Mouse (Mus musculus) heart, adult 8-10 months (tissue): ENCODE measurements at regions not wholly inside any gene's neighbourhood (a gene's known extent, or its start where the extent isn't known, plus 50 kb on each side); places are given as distances from the start of the nearest gene placed in this dataset.
A peak's percentile ranks its signal among the peaks of the same experiment; 100 is the strongest.

Source experiments
- DNase-seq: peaks from one replicate; pipeline ENCODE4 v3.0.0; 2022; ENCODE audit warnings: low spot score

GRCm38 (mm10) chr3:52543006-52543405, 274.9 kb downstream of the Foxo1 start:
- DNase-seq, result no peak

- no peak for DNase-seq
Measured at GRCm38 (mm10) chr3:52540862-52541380, 272.8 kb downstream of the Foxo1 start.

- no peak for DNase-seq
Measured at GRCm38 (mm10) chr3:52539813-52540378, 271.8 kb downstream of the Foxo1 start.

GRCm38 (mm10) chr3:52538306-52538705, 270.2 kb downstream of the Foxo1 start:
- DNase-seq, result no peak

- no peak for DNase-seq
Measured at GRCm38 (mm10) chr3:52537362-52537911, 269.3 kb downstream of the Foxo1 start.

GRCm38 (mm10) chr3:52535411-52536021, 267.4 kb downstream of the Foxo1 start:
- DNase-seq, result no peak

GRCm38 (mm10) chr3:52534118-52534517, 266.0 kb downstream of the Foxo1 start:
- no peak for DNase-seq

- no peak for DNase-seq
Measured at GRCm38 (mm10) chr3:52531686-52532351, 263.7 kb downstream of the Foxo1 start.

GRCm38 (mm10) chr3:52530406-52530970, 262.4 kb downstream of the Foxo1 start:
- DNase-seq, result no peak

- peak; percentile 58 for DNase-seq
Measured at GRCm38 (mm10) chr3:52529136-52529535, 261.0 kb downstream of the Foxo1 start.

- no peak for DNase-seq
Measured at GRCm38 (mm10) chr3:52528521-52528920, 260.4 kb downstream of the Foxo1 start.

- no peak for DNase-seq
Measured at GRCm38 (mm10) chr3:52527781-52528180, 259.6 kb downstream of the Foxo1 start.

- no peak for DNase-seq
Measured at GRCm38 (mm10) chr3:52527010-52527754, 259.0 kb downstream of the Foxo1 start.

- DNase-seq, result no peak
Measured at GRCm38 (mm10) chr3:52522886-52523285, 254.8 kb downstream of the Foxo1 start.

- no peak for DNase-seq
Measured at GRCm38 (mm10) chr3:52520609-52520947, 252.4 kb downstream of the Foxo1 start.

- DNase-seq, result no peak
Measured at GRCm38 (mm10) chr3:52519910-52520608, 251.9 kb downstream of the Foxo1 start.

GRCm38 (mm10) chr3:52517808-52518207, 249.7 kb downstream of the Foxo1 start:
- DNase-seq, result no peak

GRCm38 (mm10) chr3:52516691-52517090, 248.6 kb downstream of the Foxo1 start:
- no peak for DNase-seq

GRCm38 (mm10) chr3:52512761-52513160, 244.6 kb downstream of the Foxo1 start:
- no peak for DNase-seq

- DNase-seq, result no peak
Measured at GRCm38 (mm10) chr3:52511549-52511948, 243.4 kb downstream of the Foxo1 start.

GRCm38 (mm10) chr3:52510831-52511230, 242.7 kb downstream of the Foxo1 start:
- no peak for DNase-seq
